Mouse (Mus musculus) heart, postnatal 0 days (tissue): ENCODE results near the gene Celf2.

ENCODE experiments used
- CTCF ChIP-seq: IDR thresholded peaks from 2 replicates; pipeline ENCODE4 v1.5.1; 2016; ENCODE audit warnings: antibody characterized with exemption, control low read depth, low read depth
- EP300 ChIP-seq: IDR thresholded peaks from 2 replicates; pipeline ENCODE4 v1.6.1; 2016; ENCODE audit warnings: antibody characterized with exemption, low read depth

DNA sequence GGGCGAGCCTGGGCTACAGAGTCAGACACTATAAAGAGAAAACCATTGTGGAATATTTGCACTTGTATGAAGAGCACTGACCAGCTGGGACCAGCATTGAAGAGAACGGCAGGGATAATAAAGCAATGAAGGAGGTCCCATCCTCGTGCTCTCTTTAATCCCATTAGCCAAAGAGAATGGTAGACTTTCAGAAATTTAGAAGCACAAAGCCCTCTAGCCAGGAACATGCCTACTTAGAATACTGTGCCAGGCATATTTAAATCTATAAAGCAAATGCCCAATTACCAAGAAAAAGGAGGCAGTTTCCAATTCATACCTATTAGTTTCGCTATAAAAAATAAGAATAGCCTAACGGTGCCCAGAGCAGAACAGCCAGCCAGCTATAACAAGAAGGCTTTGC lies 583.9 kb downstream of the Celf2 start:
- TF ChIP-seq CTCF, result no peak
- TF ChIP-seq EP300, result no peak
